Mouse (Mus musculus) MEL (cell line): ENCODE data around the gene Zscan10. TPM values are rescaled to one million over a fixed set of nuclear protein-coding genes. Genes with fewer than 3 reads are reported as not detected.

Experiments
- DNase-seq: peaks from one replicate; pipeline ENCODE4 v3.0.0; 2011; ENCODE audit warnings: low read depth, low spot score
- H3K27ac ChIP-seq: 2 replicates; pipeline ENCODE4 v1.5.1; 2012; ENCODE audit warnings: low read depth, mild to moderate bottlenecking, control low read depth, low read length, moderate library complexity; ENCODE audit not compliant: control insufficient read depth
- H3K27me3 ChIP-seq, 2 experiments: fragments of 150-350 bp in 1 of 2; sonication (generic) in 1 of 2; 2 replicates each; pipeline ENCODE4 v1.6.1; 2012; ENCODE audit warnings: low read length in 2 of 2, mild to moderate bottlenecking in 2 of 2, improper control_type of control experiment in 1 of 2, moderate library complexity in 1 of 2; ENCODE audit not compliant: insufficient read depth in 2 of 2, control insufficient read depth in 1 of 2
- H3K36me3 ChIP-seq, 2 experiments: 2 replicates each; pipeline ENCODE4 v1.6.1; 2012 to 2014; ENCODE audit warnings: low read length in 2 of 2, improper control_type of control experiment in 1 of 2, inconsistent platforms in 1 of 2, mild to moderate bottlenecking in 1 of 2; ENCODE audit not compliant: insufficient read depth in 2 of 2, control insufficient read depth in 1 of 2
- H3K4me1 ChIP-seq, 2 experiments: fragments of 150-350 bp in 1 of 2; sonication (generic) in 1 of 2; 2 replicates each; pipeline ENCODE4 v1.6.1; 2012; ENCODE audit warnings: low read length in 2 of 2, improper control_type of control experiment in 1 of 2, mild to moderate bottlenecking in 1 of 2; ENCODE audit not compliant: insufficient read depth in 2 of 2, control insufficient read depth in 1 of 2
- H3K4me3 ChIP-seq, 2 experiments: fragments of 150-350 bp in 1 of 2; sonication (generic) in 1 of 2; 2 replicates each; pipeline ENCODE4 v1.5.1; 2012; ENCODE audit warnings: low read depth in 2 of 2, low read length in 2 of 2, mild to moderate bottlenecking in 2 of 2, moderate library complexity in 2 of 2, control low read depth in 1 of 2, improper control_type of control experiment in 1 of 2; ENCODE audit not compliant: control insufficient read depth in 1 of 2, insufficient read depth in 1 of 2
- H3K79me2 ChIP-seq: 2 replicates; pipeline ENCODE4 v1.6.1; 2012; ENCODE audit warnings: mild to moderate bottlenecking, low read length, moderate library complexity; ENCODE audit not compliant: control insufficient read depth, poor library complexity, insufficient read depth
- H3K9ac ChIP-seq: 2 replicates; pipeline ENCODE4 v1.6.1; 2012; ENCODE audit warnings: low read depth, mild to moderate bottlenecking, control low read depth, low read length, moderate library complexity; ENCODE audit not compliant: control insufficient read depth, poor library complexity, severe bottlenecking
- H3K9me3 ChIP-seq: fragments of 150-350 bp; sonication (generic); replicated peaks from 2 replicates; pipeline ENCODE4 v1.6.1; 2012; ENCODE audit warnings: mild to moderate bottlenecking, low read length, improper control_type of control experiment, moderate library complexity; ENCODE audit not compliant: insufficient read depth
- CHD1 ChIP-seq: IDR thresholded peaks from 2 replicates; pipeline ENCODE4 v1.6.1; 2012; ENCODE audit warnings: low read depth, mild to moderate bottlenecking, inconsistent platforms, low read length, improper control_type of control experiment
- CHD2 ChIP-seq: IDR thresholded peaks from 2 replicates; pipeline ENCODE4 v1.6.1; 2011; ENCODE audit warnings: low read length, improper control_type of control experiment
- GATA1 ChIP-seq: IDR thresholded peaks from 2 replicates; pipeline ENCODE4 v1.6.1; 2011; ENCODE audit warnings: low read depth, low read length, improper control_type of control experiment
- HCFC1 ChIP-seq: IDR thresholded peaks from 2 replicates; pipeline ENCODE4 v1.6.1; 2012; ENCODE audit warnings: low read depth, mild to moderate bottlenecking, inconsistent platforms, low read length, improper control_type of control experiment, moderate library complexity
- JUND ChIP-seq: IDR thresholded peaks from 2 replicates; pipeline ENCODE4 v1.6.1; 2011; ENCODE audit warnings: low read depth, mild to moderate bottlenecking, improper control_type of control experiment, low read length
- KAT2A ChIP-seq: conservative IDR thresholded peaks from 2 replicates; pipeline ENCODE4 v1.6.1; 2012; ENCODE audit warnings: low read depth, low read length, improper control_type of control experiment, inconsistent platforms
- MAX ChIP-seq: IDR thresholded peaks from 2 replicates; pipeline ENCODE4 v1.6.1; 2011; ENCODE audit warnings: low read length, improper control_type of control experiment
- MAZ ChIP-seq: IDR thresholded peaks from 2 replicates; pipeline ENCODE4 v1.6.1; 2012; ENCODE audit warnings: low read depth, mild to moderate bottlenecking, inconsistent platforms, low read length, improper control_type of control experiment
- MYB ChIP-seq: IDR thresholded peaks from 2 replicates; pipeline ENCODE4 v1.6.1; 2011; ENCODE audit warnings: mild to moderate bottlenecking, low read depth, low read length, improper control_type of control experiment
- MYC ChIP-seq: IDR thresholded peaks from 2 replicates; pipeline ENCODE4 v1.6.1; 2011; ENCODE audit warnings: low read depth, mild to moderate bottlenecking, low read length, improper control_type of control experiment, moderate library complexity
- NELFE ChIP-seq: IDR thresholded peaks from 2 replicates; pipeline ENCODE4 v1.6.1; 2011; ENCODE audit warnings: low read depth, low read length, improper control_type of control experiment
- NRF1 ChIP-seq: IDR thresholded peaks from 2 replicates; pipeline ENCODE4 v1.6.1; 2014; ENCODE audit warnings: low read depth, mild to moderate bottlenecking, inconsistent platforms, low read length, improper control_type of control experiment, moderate library complexity; ENCODE audit not compliant: poor library complexity, insufficient read depth, severe bottlenecking
- POLR2AphosphoS2 ChIP-seq: IDR thresholded peaks from 2 replicates; pipeline ENCODE4 v1.6.1; 2011; ENCODE audit warnings: low read length, improper control_type of control experiment
- RAD21 ChIP-seq: IDR thresholded peaks from 2 replicates; pipeline ENCODE4 v1.6.1; 2011; ENCODE audit warnings: mild to moderate bottlenecking, low read depth, low read length, improper control_type of control experiment
- TAL1 ChIP-seq: IDR thresholded peaks from 2 replicates; pipeline ENCODE4 v1.6.1; 2012; ENCODE audit warnings: mild to moderate bottlenecking, inconsistent platforms, low read length, moderate library complexity, mixed read lengths
- TCF12 ChIP-seq: IDR thresholded peaks from 2 replicates; pipeline ENCODE4 v1.6.1; 2014; ENCODE audit warnings: low read depth, mild to moderate bottlenecking, inconsistent platforms, low read length, improper control_type of control experiment, moderate library complexity
- UBTF ChIP-seq: IDR thresholded peaks from 2 replicates; pipeline ENCODE4 v1.6.1; 2012; ENCODE audit warnings: low read depth, mild to moderate bottlenecking, inconsistent platforms, low read length, improper control_type of control experiment, moderate library complexity, borderline replicate concordance; ENCODE audit not compliant: insufficient read depth
- USF1 ChIP-seq: IDR thresholded peaks from 2 replicates; pipeline ENCODE4 v1.6.1; 2014; ENCODE audit warnings: low read depth, mild to moderate bottlenecking, inconsistent platforms, low read length, improper control_type of control experiment, moderate library complexity
- USF2 ChIP-seq, 2 experiments: IDR thresholded peaks; 2 replicates each; pipeline ENCODE4 v1.6.1; 2011 to 2012; ENCODE audit warnings: improper control_type of control experiment in 2 of 2, low read length in 2 of 2, borderline replicate concordance in 1 of 2, inconsistent platforms in 1 of 2, low read depth in 1 of 2, mild to moderate bottlenecking in 1 of 2; ENCODE audit not compliant: insufficient read depth in 1 of 2
- ZC3H11A ChIP-seq: IDR thresholded peaks from 2 replicates; pipeline ENCODE4 v1.6.1; 2012; ENCODE audit warnings: low read depth, mild to moderate bottlenecking, inconsistent platforms, low read length, improper control_type of control experiment
- ZKSCAN1 ChIP-seq: IDR thresholded peaks from 2 replicates; pipeline ENCODE4 v1.6.1; 2012; ENCODE audit warnings: low read depth, mild to moderate bottlenecking, inconsistent platforms, low read length, improper control_type of control experiment, moderate library complexity
- ZMIZ1 ChIP-seq: IDR thresholded peaks from 2 replicates; pipeline ENCODE4 v1.6.1; 2012; ENCODE audit warnings: low read depth, mild to moderate bottlenecking, inconsistent platforms, low read length, improper control_type of control experiment, moderate library complexity
- ZNF384 ChIP-seq: IDR thresholded peaks from 2 replicates; pipeline ENCODE4 v1.6.1; 2012; ENCODE audit warnings: low read depth, mild to moderate bottlenecking, inconsistent platforms, low read length, improper control_type of control experiment
- polyA plus RNA-seq, 2 experiments: library from polyadenylated mRNA; stranded (reverse) in 1 of 2; unstranded in 1 of 2; fragments of >175 nt in 1 of 2; fragments of >200 nt in 1 of 2; gene quantifications; 2 replicates each; pipeline versions ENCODE4 v1.2.1 to v1.2.4; 2012; ENCODE audit warnings: low replicate concordance in 2 of 2, low read depth in 1 of 2; ENCODE audit not compliant: insufficient read length in 2 of 2, insufficient read depth in 1 of 2, missing spikeins in 1 of 2
- total RNA-seq: library from RNA; depleted of rRNA; stranded (reverse); fragments of 300-350 nt; gene quantifications from 2 replicates; pipeline ENCODE4 v1.2.3, GENCODE M21; 2012

Gene Zscan10
- total and polyA plus RNA-seq, 3 experiments = 0.08 TPM; not detected in 2

DNA sequence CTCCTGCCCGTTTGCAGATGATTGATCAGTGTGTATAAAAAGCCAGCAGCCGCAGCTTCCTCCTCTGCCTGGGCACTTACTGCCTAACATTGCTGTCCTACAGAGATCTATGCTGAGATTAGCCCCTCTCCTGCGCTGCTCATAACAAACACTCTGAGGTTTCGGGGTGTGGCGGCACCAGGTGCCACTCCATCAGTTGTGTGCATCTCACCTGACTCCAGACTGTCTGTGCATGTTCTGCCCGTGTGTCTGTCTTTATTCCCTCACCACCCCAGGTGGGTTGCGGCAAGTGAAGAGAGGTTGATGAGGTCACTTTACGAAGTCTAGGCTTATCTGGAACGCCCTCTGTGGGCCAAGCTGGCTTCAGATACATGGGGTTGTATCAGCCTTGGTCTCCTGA is 16.4 kb downstream of the Zscan10 start:
- H3K4me1 ChIP-seq = no peaks in the 10 kb centered on the region
- H3K9ac ChIP-seq = no peak overlapping the region
- no peak overlapping the region for H3K27ac ChIP-seq
- H3K27me3 ChIP-seq = peaks cover 1 to 4% of the 10 kb centered on the region in 2 experiments
- no peak overlapping the region for H3K4me3 ChIP-seq
- DNase-seq = no peak
- no peaks in the 10 kb centered on the region for H3K79me2 ChIP-seq
- H3K9me3 ChIP-seq = no peaks in the 10 kb centered on the region
- H3K36me3 ChIP-seq = no peaks in the 10 kb centered on the region
- TF ChIP-seq ZC3H11A = no peak
- no peak for TF ChIP-seq MAZ
- TF ChIP-seq POLR2AphosphoS2 = no peak
- no peak for TF ChIP-seq USF2 (IDR thresholded peaks at IDR 0.05; ENCODE audit: borderline replicate concordance in 1 of 2, insufficient read depth in 1 of 2, low read depth in 1 of 2, low read length in 2 of 2)
- TF ChIP-seq CHD2 = no peak
- TF ChIP-seq TCF12 = no peak
- no peak for TF ChIP-seq USF1
- TF ChIP-seq TAL1 = no peak
- TF ChIP-seq MYB = no peak
- no peak for TF ChIP-seq KAT2A
- TF ChIP-seq MYC = no peak
- TF ChIP-seq, all 39 proteins: peak for 0

DNA sequence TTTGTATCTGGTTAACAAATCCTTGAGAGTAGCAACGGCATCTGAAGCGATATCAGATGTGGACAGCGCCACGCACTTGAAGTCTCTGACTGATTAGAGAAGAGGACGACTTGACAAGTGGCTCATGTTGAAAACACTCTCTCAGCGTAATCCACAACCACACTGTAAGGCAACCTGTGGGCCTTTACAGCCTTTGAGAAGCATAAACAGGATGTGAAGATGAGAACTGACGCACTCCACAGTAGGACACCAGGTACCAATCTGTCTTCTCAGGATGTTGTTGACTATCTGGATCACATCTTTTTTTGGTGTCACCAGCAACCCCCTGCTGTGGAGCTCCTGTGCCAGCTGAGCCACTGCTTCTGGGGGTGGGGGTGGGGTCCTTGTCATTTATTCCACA is 19.7 kb downstream of the Zscan10 start:
- no peaks in the 10 kb centered on the region for H3K4me1 ChIP-seq
- H3K9ac ChIP-seq = no peak overlapping the region
- DNase-seq = no peak
- no peak overlapping the region for H3K27ac ChIP-seq
- H3K27me3 ChIP-seq = peaks cover 3 to 5% of the 10 kb centered on the region in 2 experiments
- TF ChIP-seq TAL1 (no peak), UBTF (no peak), GATA1 (no peak)
- no peaks in the 10 kb centered on the region for H3K79me2 ChIP-seq
- H3K4me3 ChIP-seq = no peak overlapping the region
- no peaks in the 10 kb centered on the region for H3K9me3 ChIP-seq
- H3K36me3 ChIP-seq = no peaks in the 10 kb centered on the region

DNA sequence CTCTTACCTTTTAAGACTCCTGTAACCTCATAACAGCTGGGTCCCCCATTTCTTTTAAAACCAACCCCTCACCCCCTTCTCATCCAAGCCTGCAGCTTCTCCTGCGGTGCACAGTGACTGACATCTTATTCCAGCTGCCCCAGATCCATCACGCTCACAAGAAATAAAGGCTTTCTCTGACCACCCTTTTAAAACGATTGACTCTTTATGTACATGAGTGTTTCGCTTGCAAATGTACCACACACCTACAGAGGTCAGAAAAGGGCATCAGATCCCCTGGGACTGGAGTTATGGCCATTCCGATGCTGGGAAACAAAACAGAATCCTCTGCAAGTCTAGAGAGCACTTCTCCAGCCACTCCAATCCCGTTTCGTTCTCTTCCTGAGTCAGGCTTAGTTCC is 27.2 kb downstream of the Zscan10 start:
- peaks cover 1 to 2% of the 10 kb centered on the region in 2 experiments; a peak in 3 of 4 replicates for H3K27me3 ChIP-seq
- H3K36me3 ChIP-seq = no peaks in the 10 kb centered on the region
- H3K4me1 ChIP-seq = no peaks in the 10 kb centered on the region
- no peak for DNase-seq
- H3K9ac ChIP-seq = no peak overlapping the region
- H3K27ac ChIP-seq = no peak overlapping the region
- H3K79me2 ChIP-seq = no peaks in the 10 kb centered on the region
- no peak overlapping the region for H3K4me3 ChIP-seq
- no peak for TF ChIP-seq CHD1
- no peak for TF ChIP-seq USF2 (IDR thresholded peaks at IDR 0.05; ENCODE audit: borderline replicate concordance in 1 of 2, insufficient read depth in 1 of 2, low read depth in 1 of 2, low read length in 2 of 2)
- TF ChIP-seq ZNF384 = no peak
- TF ChIP-seq RAD21 = no peak
- no peak for TF ChIP-seq NRF1
- no peak for TF ChIP-seq MYB
- TF ChIP-seq ZKSCAN1 = no peak
- TF ChIP-seq TAL1 = no peak
- TF ChIP-seq TCF12 = no peak
- TF ChIP-seq NELFE = no peak
- no peak for TF ChIP-seq HCFC1
- no peak for TF ChIP-seq KAT2A
- no peak for TF ChIP-seq MAZ
- TF ChIP-seq MAX = no peak
- no peak for TF ChIP-seq MYC
- no peak for TF ChIP-seq ZMIZ1
- TF ChIP-seq JUND = no peak
- no peak for TF ChIP-seq GATA1
- no peaks in the 10 kb centered on the region for H3K9me3 ChIP-seq
